Mouse (Mus musculus): ENCODE results near the gene Blm.

Blm gene

DNA sequence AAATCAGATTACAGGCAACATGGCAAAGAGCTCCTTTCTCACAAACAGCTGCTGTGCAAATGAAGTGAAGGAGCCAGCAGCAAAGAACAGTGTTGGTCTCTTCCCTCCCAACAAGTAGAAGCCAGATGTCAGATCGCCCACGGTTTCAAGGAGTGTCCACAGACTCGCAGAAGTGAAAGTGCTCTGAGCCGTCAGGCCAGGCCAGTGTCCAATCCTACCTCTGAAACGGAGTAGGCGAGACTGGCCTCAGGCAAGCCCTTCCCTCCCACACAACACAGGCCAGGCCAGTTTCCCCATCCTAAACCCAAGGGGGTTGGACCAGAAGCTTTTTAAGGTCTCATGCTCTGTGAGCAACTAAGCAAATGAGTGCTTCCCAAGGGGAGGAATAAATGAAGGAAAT, 77.7 kb downstream of the Blm start:
- DNase-seq: peak; percentile 68 to 71

- DNase-seq: no peak
Measured at GRCm38 (mm10) chr7:80456327-80456726, 78.6 kb downstream of the Blm start.

GRCm38 (mm10) chr7:80455505-80456160, 79.3 kb downstream of the Blm start:
- DNase-seq: no peak

GRCm38 (mm10) chr7:80454786-80455185, 80.1 kb downstream of the Blm start:
- DNase-seq: peak in 1 of 2 experiments; percentile 16

DNA sequence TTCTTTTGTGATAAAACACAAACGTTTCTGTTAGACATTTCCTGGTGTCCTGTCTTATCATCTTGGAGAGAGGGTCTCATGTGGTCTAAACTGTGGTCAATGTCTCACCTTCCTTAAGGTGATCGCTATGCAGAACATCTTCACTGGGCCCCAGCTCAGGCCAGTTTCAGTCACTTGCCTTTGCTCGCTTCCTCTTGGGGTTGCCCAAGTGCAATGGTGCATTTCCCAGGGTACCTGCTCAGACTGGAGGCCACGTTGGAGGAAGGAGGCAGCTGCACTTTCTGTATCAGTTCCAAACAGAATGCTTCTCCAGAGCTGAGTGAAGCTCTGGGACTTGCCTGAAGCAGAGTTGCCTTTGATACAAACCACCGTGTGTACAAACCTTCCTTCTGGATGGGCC, 80.9 kb downstream of the Blm start:
- no peak for DNase-seq

DNA sequence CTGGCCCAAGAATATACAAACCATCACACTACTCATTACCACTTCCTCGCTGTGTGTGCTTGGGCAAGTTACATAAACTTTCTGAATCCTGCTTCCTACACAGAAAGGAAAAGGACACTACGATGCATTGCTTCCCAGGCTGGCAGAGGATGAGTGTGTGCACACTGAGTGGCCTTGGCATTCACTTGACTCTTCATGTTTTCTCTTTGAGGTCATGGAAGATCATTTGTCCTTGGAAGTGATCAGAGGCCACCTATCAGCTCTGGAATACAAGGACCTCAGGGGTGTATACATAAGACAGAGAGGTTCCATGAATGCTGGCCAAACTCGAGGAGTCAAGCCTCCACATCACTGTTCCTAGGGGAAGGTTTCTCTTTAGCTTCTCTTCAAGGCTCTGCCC, 81.8 kb downstream of the Blm start:
- no peak for DNase-seq

- DNase-seq: no peak
Measured at GRCm38 (mm10) chr7:80452241-80452640, 82.7 kb downstream of the Blm start.

- no peak for DNase-seq
Measured at GRCm38 (mm10) chr7:80451550-80452232, 83.2 kb downstream of the Blm start.

DNA sequence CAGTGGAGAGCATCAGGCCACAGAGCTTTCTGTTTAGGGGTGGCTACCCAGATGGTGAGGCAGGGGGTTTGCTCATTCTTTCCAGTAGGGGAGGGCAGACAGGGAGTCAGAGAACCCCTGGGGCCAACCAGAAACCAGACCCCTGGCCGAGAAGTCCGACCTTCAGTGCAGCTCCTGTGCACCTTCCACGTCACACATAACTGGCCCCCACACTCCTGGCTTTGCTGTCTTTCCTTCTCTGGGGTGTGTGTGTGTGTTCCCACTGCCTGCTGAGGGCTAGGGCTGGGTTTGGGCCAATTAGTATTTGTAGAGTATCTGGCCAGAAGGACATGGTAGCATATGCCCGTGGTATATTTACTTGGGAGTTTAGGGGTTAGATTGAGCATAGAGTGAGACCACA, 84.6 kb downstream of the Blm start:
- no peak for DNase-seq

- DNase-seq: no peak
Measured at GRCm38 (mm10) chr7:80449620-80450091, 85.3 kb downstream of the Blm start.

GRCm38 (mm10) chr7:80447336-80447735, 87.6 kb downstream of the Blm start:
- no peak for DNase-seq

DNA sequence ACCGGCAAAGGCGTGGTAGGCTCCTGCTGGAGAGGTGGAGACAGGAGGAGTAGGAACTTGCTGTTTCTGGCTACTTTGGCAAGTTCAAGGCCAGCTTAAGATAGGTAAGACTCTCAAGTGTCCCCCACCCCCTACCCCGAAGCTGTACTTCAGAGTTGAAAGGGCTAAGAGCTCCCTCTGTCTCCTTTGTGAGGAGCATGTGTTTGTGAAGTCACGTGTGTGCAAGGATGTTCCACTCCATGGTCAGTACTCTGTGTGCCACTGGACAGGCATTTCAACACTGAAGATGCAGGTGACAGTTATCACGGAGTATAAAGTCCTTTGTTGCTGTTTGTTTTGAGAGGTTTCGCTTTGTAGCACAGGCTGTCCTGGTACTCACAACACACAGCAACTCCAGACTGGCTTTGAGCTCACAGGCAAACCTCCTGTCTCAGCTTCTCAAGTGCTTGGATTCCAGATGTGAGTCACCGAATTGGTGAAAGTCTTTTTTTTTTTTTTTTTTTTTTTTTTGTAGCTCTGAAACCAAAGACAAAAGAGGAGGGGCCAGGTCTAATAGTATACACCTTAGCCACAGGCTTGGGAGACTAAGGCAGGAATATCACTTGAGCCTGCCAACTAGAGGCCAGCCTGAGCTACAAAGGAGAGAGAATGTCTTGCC, 88.6 kb downstream of the Blm start:
- DNase-seq: peak; percentile 19 to 50

- DNase-seq: peak; percentile 67 to 79
Measured at GRCm38 (mm10) chr7:80445492-80445891, 89.4 kb downstream of the Blm start.

GRCm38 (mm10) chr7:80444401-80445249, 90.3 kb downstream of the Blm start:
- DNase-seq: no peak

GRCm38 (mm10) chr7:80443124-80443523, 91.8 kb downstream of the Blm start:
- no peak for DNase-seq

DNA sequence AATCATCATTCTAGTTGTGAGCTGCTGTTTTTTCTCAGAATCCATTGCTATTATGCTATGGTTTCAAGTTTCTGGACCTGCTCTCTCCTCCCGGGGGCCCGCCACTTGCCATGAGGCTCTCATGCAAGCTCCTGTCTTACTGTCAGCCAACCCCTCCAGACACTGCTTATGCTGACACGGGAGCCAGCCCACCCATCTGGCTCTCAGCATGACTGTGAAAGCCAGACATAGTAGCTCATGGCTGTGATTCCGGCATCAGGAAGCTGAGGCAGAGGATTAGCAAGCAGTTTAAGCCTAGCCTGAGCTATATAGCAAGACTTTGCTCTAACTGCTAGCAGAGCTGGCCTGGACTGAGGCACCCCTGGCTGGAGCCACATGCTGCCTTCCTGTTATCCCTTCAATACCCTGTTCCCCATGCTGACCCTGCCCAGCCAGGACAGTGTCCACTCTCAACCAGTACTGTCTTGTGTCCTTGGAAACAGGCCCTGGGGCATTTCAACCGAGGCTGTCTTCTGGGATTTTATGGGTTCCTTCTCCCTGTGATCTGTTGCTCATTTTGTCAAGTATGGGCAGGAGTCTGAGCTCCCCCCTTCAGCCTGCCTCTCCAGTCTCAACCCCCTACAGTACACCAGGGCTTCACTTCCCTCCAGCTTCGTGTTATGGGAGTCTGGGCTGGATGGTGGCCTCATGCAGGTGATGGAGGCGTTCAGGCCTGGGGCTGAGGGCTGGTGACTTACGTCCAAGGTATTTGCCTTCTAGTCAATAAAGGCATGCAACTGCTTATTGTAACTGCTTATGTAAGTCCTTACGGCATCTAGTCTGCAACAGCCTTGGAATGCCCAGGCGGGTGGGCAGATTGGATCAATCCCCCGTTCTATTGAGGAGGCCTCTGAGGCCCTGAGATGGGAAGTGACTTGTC, 92.7 kb downstream of the Blm start:
- DNase-seq: peak; percentile 27 to 41

- DNase-seq: no peak
Measured at GRCm38 (mm10) chr7:80440685-80441084, 94.2 kb downstream of the Blm start.

DNA sequence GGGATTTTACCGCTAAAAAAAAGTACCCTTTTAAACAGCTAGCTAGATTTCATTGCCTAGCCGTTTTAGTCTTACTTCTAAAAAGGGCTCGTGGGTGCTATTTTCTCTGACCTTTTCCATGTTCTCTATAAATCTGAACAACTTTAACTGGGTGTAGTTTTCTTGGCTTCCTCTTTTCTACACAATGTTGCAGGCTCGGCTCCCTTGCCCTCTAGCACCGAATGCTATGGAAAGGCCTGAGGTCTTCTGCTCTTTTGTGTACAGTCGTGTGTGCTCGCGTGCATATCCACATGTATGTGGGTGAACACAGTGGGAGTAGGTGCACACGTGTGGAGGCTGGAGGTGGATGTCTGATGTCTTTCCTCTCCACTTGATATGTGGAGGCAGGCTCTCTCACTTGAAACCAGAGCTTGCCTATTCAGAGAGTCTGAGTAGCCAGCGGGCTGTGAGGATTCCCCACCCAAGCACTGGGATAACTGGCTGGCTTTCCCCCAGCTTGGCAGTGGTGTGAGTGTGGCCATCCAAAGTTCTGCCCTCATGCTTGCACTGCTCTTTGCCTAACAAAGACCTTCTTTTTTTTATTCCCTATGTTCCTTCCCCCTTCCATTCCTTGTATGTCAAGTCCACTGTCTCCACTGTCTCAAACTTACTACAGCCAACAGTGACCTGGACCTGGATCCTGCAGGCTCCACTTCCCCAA, 95.0 kb downstream of the Blm start:
- no peak for DNase-seq

DNA sequence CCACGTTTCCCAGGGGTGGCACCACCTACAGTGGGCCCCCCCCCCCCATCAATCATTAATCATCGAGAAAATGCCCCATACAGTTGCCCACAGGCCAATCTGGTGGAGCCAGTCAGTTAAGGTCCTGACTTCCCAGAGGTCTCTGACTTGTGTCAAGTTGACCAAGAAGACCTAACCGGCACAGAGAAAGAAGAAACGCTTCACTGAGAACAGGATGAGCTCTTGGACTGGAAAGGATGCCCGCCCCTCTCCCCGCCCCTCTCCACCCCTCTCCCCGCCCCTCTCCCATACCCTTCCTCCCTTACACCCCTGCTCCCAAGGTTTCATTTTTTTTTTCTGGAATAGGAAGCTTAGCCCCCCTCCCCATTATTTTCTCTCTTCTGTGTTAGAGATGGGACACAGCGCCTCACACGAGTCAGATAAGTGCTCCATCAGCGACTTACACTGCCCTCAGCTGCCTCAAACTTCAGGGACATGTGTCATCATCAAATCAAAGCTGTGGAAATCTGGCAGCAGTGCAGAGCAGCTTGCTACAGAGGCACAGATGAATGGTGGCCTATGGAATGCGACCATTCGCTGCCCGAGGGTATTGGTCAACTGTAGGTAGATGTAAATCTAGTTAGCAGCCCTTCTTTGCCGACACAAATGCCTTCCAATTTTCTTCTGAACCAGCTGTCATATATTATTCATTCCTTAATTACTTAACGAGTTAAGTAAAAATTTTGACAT, 95.7 kb downstream of the Blm start:
- no peak for DNase-seq

GRCm38 (mm10) chr7:80436571-80436970, 98.3 kb downstream of the Blm start:
- DNase-seq: no peak

- DNase-seq: no peak
Measured at GRCm38 (mm10) chr7:80435594-80435993, 99.3 kb downstream of the Blm start.
